In the genomic region with DNA sequence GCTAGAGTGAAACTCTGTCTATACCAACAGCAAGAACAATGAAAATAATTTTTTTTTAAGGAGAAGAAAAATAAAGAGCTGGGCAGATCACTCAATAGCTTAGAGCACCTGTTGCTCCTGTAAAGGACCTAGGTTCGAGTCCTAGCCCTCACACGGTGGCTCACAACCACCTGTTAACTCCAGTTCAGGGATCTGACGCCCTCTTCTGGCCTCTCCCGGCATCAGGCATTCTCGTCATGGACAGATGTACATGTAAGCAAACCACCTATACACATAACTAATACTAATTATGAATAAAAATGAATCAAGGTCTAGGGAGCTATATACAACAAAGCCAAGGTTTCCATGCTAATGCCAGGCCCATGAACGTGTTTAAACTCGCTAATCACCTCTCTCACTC, we compare ENCODE assay signal across 8 mouse cellular contexts. TPM values are rescaled to one million over a fixed set of nuclear protein-coding genes. Genes with fewer than 3 reads are reported as not detected.
DNase-seq lines count a peak whose midpoint lies in the region; ATAC-seq and TF ChIP-seq lines count a peak whose summit lies in the region.

No protein-coding gene starts in this region.

- H3K4me3 ChIP-seq in heart, embryonic 10.5 days: peak overlapping the region; percentile 89
- peak overlapping the region; percentile 83 to 93; a peak in 3 of 4 replicates for H3K4me3 ChIP-seq in ES-E14 (ENCODE audit: insufficient read depth in 1 of 2, low read depth in 1 of 2, low read length in 2 of 2, poor library complexity in 1 of 2, severe bottlenecking in 1 of 2)
- peak overlapping the region; percentile 90 for H3K4me3 ChIP-seq in forebrain, postnatal 0 days (ENCODE audit: low read depth, low read length)
- H3K4me3 ChIP-seq in macrophage (ENCODE audit: inconsistent target): peak overlapping the region; percentile 100

- TF ChIP-seq CTCF in forebrain, postnatal 0 days (IDR thresholded peaks at IDR 0.05; ENCODE audit: low read depth): 0 out of 2 replicates have a peak, but pooled peaks have one; percentile 15

- peaks cover 62% of the 10 kb centered on the region for H3K79me2 ChIP-seq in macrophage (ENCODE audit: inconsistent target)

- peaks cover 28% of the 10 kb centered on the region for H3K36me3 ChIP-seq in heart, embryonic 10.5 days
- peaks cover 4% of the 10 kb centered on the region; the same call in 1 of the 2 replicates for H3K36me3 ChIP-seq in ES-E14 (ENCODE audit: control insufficient read depth, insufficient read depth, low read length, poor library complexity, severe bottlenecking)
- H3K36me3 ChIP-seq in forebrain, postnatal 0 days (ENCODE audit: insufficient read depth): peaks cover 11% of the 10 kb centered on the region
- H3K36me3 ChIP-seq in macrophage (ENCODE audit: inconsistent target): peaks cover 40% of the 10 kb centered on the region

- no peak for ATAC-seq in forebrain, postnatal 0 days

- peak overlapping the region; percentile 88; the same call in 1 of the 2 replicates for H3K27ac ChIP-seq in heart, embryonic 10.5 days
- no peak overlapping the region for H3K27ac ChIP-seq in ES-E14 (ENCODE audit: insufficient read depth, low read depth, low read length, poor library complexity, severe bottlenecking)
- no peak overlapping the region for H3K27ac ChIP-seq in forebrain, postnatal 0 days (ENCODE audit: low read depth, low read length)
- no peak overlapping the region for H3K27ac ChIP-seq in macrophage

- peaks cover 13% of the 10 kb centered on the region for H3K4me1 ChIP-seq in heart, embryonic 10.5 days
- no peaks in the 10 kb centered on the region for H3K4me1 ChIP-seq in ES-E14 (ENCODE audit: control insufficient read depth in 2 of 2, insufficient read depth in 2 of 2, low read length in 2 of 2, poor library complexity in 1 of 2)
- H3K4me1 ChIP-seq in forebrain, postnatal 0 days (ENCODE audit: insufficient read depth): 0 out of 2 replicates have a peak, but pooled peaks cover 13% of the 10 kb centered on the region

- H3K9ac ChIP-seq in ES-E14 (ENCODE audit: insufficient read depth, low read depth, low read length, poor library complexity, severe bottlenecking): no peak overlapping the region
- H3K9ac ChIP-seq in forebrain, postnatal 0 days: no peak overlapping the region; the same call in 1 of the 2 replicates

- H3K27me3 ChIP-seq in heart, embryonic 10.5 days (ENCODE audit: insufficient read depth, poor library complexity, severe bottlenecking): no peaks in the 10 kb centered on the region
- H3K27me3 ChIP-seq in forebrain, postnatal 0 days (ENCODE audit: insufficient read depth, low read length): no peaks in the 10 kb centered on the region

- in situ Hi-C loops in ES-E14 (cut with MboI; ENCODE audit: low sequenced_read_pairs in 2 of 2, unreplicated experiment in 2 of 2): no loop called here

- H3K4me2 ChIP-seq in forebrain, postnatal 0 days (ENCODE audit: low read depth): peak overlapping the region; percentile 96

- DNase-seq in heart, embryonic 10.5 days (ENCODE audit: low spot score): no peak
- no peak for DNase-seq in heart, adult 11 months
- DNase-seq in ES-E14 (ENCODE audit: low read depth, low spot score): no peak
- DNase-seq in forebrain, postnatal 0 days: no peak
- DNase-seq in left cerebral cortex, adult 18-20 months (ENCODE audit: low spot score in 2 of 2): no peak
- DNase-seq in adrenal gland, adult 8-10 months: no peak
- no peak for DNase-seq in layer of hippocampus, postnatal 25 days (ENCODE audit: extremely low spot score in 1 of 2, low spot score in 1 of 2)

- WGBS in heart, embryonic 10.5 days: 65% methylated on average over 7 of the region's 7 CpGs
- WGBS in forebrain, postnatal 0 days: 72% methylated on average over 7 of the region's 7 CpGs
- 74% methylated on average over 7 of the region's 7 CpGs for WGBS in macrophage (ENCODE audit: missing documents)

- H3K9me3 ChIP-seq in heart, embryonic 10.5 days: no peaks in the 10 kb centered on the region
- no peaks in the 10 kb centered on the region for H3K9me3 ChIP-seq in ES-E14 (ENCODE audit: control insufficient read depth, insufficient read depth, low read depth, low read length)
- H3K9me3 ChIP-seq in forebrain, postnatal 0 days (ENCODE audit: low read length): no peaks in the 10 kb centered on the region

TF ChIP-seq in ES-E14, 5 proteins besides CTCF, POLR2A, EP300 and RAD21 (continues in another document):
- TF ChIP-seq ZNF384 (IDR thresholded peaks at IDR 0.05; ENCODE audit: low read depth, low read length): no peak
- TF ChIP-seq HCFC1 (IDR thresholded peaks at IDR 0.05; ENCODE audit: borderline replicate concordance, insufficient read depth, low read length): no peak
- TF ChIP-seq CHD2 (IDR thresholded peaks at IDR 0.05; ENCODE audit: low read depth, low read length): no peak
- no peak for TF ChIP-seq ZC3H11A (IDR thresholded peaks at IDR 0.05; ENCODE audit: borderline replicate concordance, low read depth, low read length)

RNA-seq across cellular contexts. Expression of gene Becn1, which starts 1.2 kb away (rescaled TPM):
- polyA plus RNA-seq in heart, embryonic 10.5 days (2016; fragmentation: Nextera tagmentation; extraction: Ambion mirVana): 148 and 165 TPM in 2 replicates
- 80.6 and 89.2 TPM in 2 replicates for total RNA-seq in ES-E14 (2012; rRNA removed)
- total RNA-seq in forebrain, postnatal 0 days (2014; rRNA removed): 107 and 177 TPM in 2 replicates
- polyA plus RNA-seq in forebrain, postnatal 0 days (2015; fragmentation: Nextera tagmentation; extraction: Ambion mirVana): 133 and 145 TPM in 2 replicates
- 100 to 1,000 TPM; 148 to 234 (median 192) TPM for total RNA-seq in macrophage (2018; cell fraction: chromatin; rRNA removed)
- total RNA-seq in macrophage (2018; cell fraction: cytosol; rRNA removed): 100 to 1,000 TPM; 109 to 186 (median 126) TPM
- total RNA-seq in macrophage (2018; cell fraction: nucleus; rRNA removed): 100 to 1,000 TPM; 123 to 187 (median 151) TPM
- polyA plus RNA-seq in macrophage (2018): 89.3 to 112 TPM (median 98.9 TPM) in 3 replicates
- total RNA-seq in left cerebral cortex, adult 18-20 months (2021): 100 to 1,000 TPM; 202 to 214 TPM
- 100 to 1,000 TPM; 161 to 204 (median 178) TPM for total RNA-seq in adrenal gland, adult 8-10 months (2022)
- 100 to 1,000 TPM; 204 to 230 TPM for total RNA-seq in layer of hippocampus, postnatal 25 days (2021)

RNA-seq across cellular contexts. Expression of gene Psme3, which starts 15.1 kb away (rescaled TPM):
- polyA plus RNA-seq in heart, embryonic 10.5 days (2016; fragmentation: Nextera tagmentation; extraction: Ambion mirVana): 151 and 177 TPM in 2 replicates
- 40.0 and 57.0 TPM in 2 replicates for total RNA-seq in ES-E14 (2012; rRNA removed)
- 70.7 and 80.9 TPM in 2 replicates for total RNA-seq in forebrain, postnatal 0 days (2014; rRNA removed)
- polyA plus RNA-seq in forebrain, postnatal 0 days (2015; fragmentation: Nextera tagmentation; extraction: Ambion mirVana): 78.2 and 88.0 TPM in 2 replicates
- total RNA-seq in macrophage (2018; cell fraction: chromatin; rRNA removed): 100 to 1,000 TPM in 1 of 26 experiments, 10 to 100 TPM in 25; 20.7 to 101 (median 49.4) TPM
- 10 to 100 TPM; 58.1 to 84.9 (median 69.8) TPM for total RNA-seq in macrophage (2018; cell fraction: cytosol; rRNA removed)
- total RNA-seq in macrophage (2018; cell fraction: nucleus; rRNA removed): 10 to 100 TPM; 34.0 to 85.5 (median 52.9) TPM
- 53.0 to 111 TPM (median 98.6 TPM) in 3 replicates for polyA plus RNA-seq in macrophage (2018)
- total RNA-seq in left cerebral cortex, adult 18-20 months (2021): 100 to 1,000 TPM; 128 to 131 TPM
- total RNA-seq in adrenal gland, adult 8-10 months (2022): 100 to 1,000 TPM; 120 to 143 (median 125) TPM
- total RNA-seq in layer of hippocampus, postnatal 25 days (2021): 100 to 1,000 TPM; 119 to 126 TPM

RNA-seq across cellular contexts. Expression of gene Coa3, which starts 22.0 kb away (rescaled TPM):
- polyA plus RNA-seq in heart, embryonic 10.5 days (2016; fragmentation: Nextera tagmentation; extraction: Ambion mirVana): 189 and 198 TPM in 2 replicates
- total RNA-seq in ES-E14 (2012; rRNA removed): 107 and 139 TPM in 2 replicates
- 110 and 140 TPM in 2 replicates for total RNA-seq in forebrain, postnatal 0 days (2014; rRNA removed)
- 208 and 233 TPM in 2 replicates for polyA plus RNA-seq in forebrain, postnatal 0 days (2015; fragmentation: Nextera tagmentation; extraction: Ambion mirVana)
- total RNA-seq in macrophage (2018; cell fraction: chromatin; rRNA removed): 10 to 100 TPM in 8 of 26 experiments, 1 to 10 TPM in 18; 1.3 to 26.6 (median 7.3) TPM
- total RNA-seq in macrophage (2018; cell fraction: cytosol; rRNA removed): 10 to 100 TPM; 54.4 to 93.5 (median 76.8) TPM
- total RNA-seq in macrophage (2018; cell fraction: nucleus; rRNA removed): 10 to 100 TPM in 22 of 26 experiments, 1 to 10 TPM in 4; 7.4 to 34.7 (median 16.9) TPM
- polyA plus RNA-seq in macrophage (2018): 46.1 to 108 TPM (median 103 TPM) in 3 replicates
- total RNA-seq in left cerebral cortex, adult 18-20 months (2021): 100 to 1,000 TPM; 103 to 112 TPM
- 10 to 100 TPM; 67.9 to 76.1 (median 74.4) TPM for total RNA-seq in adrenal gland, adult 8-10 months (2022)
- 100 to 1,000 TPM in 1 of 2 experiments, 10 to 100 TPM in 1; 87.2 to 117 TPM for total RNA-seq in layer of hippocampus, postnatal 25 days (2021)

RNA-seq across cellular contexts. Expression of gene Cntd1, which starts 22.1 kb away (rescaled TPM):
- polyA plus RNA-seq in heart, embryonic 10.5 days (2016; fragmentation: Nextera tagmentation; extraction: Ambion mirVana): 0.79 and 1.6 TPM in 2 replicates
- total RNA-seq in ES-E14 (2012; rRNA removed): 2.1 and 2.4 TPM in 2 replicates
- 0.10 and 0.15 TPM in 2 replicates for total RNA-seq in forebrain, postnatal 0 days (2014; rRNA removed)
- polyA plus RNA-seq in forebrain, postnatal 0 days (2015; fragmentation: Nextera tagmentation; extraction: Ambion mirVana): 0.36 and 0.61 TPM in 2 replicates
- total RNA-seq in macrophage (2018; cell fraction: chromatin; rRNA removed): under 1 TPM in 10 of 26 experiments, not detected in 16; 0.25 to 0.94 (median 0.46) TPM
- under 1 TPM in 22 of 26 experiments, not detected in 4; 0.05 to 0.22 (median 0.11) TPM for total RNA-seq in macrophage (2018; cell fraction: cytosol; rRNA removed)
- total RNA-seq in macrophage (2018; cell fraction: nucleus; rRNA removed): 1 to 10 TPM in 2 of 26 experiments, under 1 TPM in 7, not detected in 17; 0.24 to 1.7 (median 0.41) TPM
- polyA plus RNA-seq in macrophage (2018): 0.17 to 0.29 TPM in 2 of 3 replicates, not detected in the other
- total RNA-seq in left cerebral cortex, adult 18-20 months (2021): under 1 TPM; 0.46 to 0.56 TPM
- total RNA-seq in adrenal gland, adult 8-10 months (2022): under 1 TPM; 0.40 to 0.62 (median 0.57) TPM
- under 1 TPM; 0.25 to 0.35 TPM for total RNA-seq in layer of hippocampus, postnatal 25 days (2021)

RNA-seq across cellular contexts. Expression of gene Aoc2, which starts 24.0 kb away (rescaled TPM):
- polyA plus RNA-seq in heart, embryonic 10.5 days (2016; fragmentation: Nextera tagmentation; extraction: Ambion mirVana): 1.3 and 1.4 TPM in 2 replicates
- 4.6 and 5.0 TPM in 2 replicates for total RNA-seq in ES-E14 (2012; rRNA removed)
- total RNA-seq in forebrain, postnatal 0 days (2014; rRNA removed): 2.7 and 4.4 TPM in 2 replicates
- polyA plus RNA-seq in forebrain, postnatal 0 days (2015; fragmentation: Nextera tagmentation; extraction: Ambion mirVana): 0.42 and 0.87 TPM in 2 replicates
- 10 to 100 TPM in 8 of 26 experiments, 1 to 10 TPM in 18; 2.8 to 12.9 (median 8.1) TPM for total RNA-seq in macrophage (2018; cell fraction: chromatin; rRNA removed)
- total RNA-seq in macrophage (2018; cell fraction: cytosol; rRNA removed): 1 to 10 TPM in 1 of 26 experiments, under 1 TPM in 25; 0.23 to 1.2 (median 0.44) TPM
- total RNA-seq in macrophage (2018; cell fraction: nucleus; rRNA removed): 10 to 100 TPM in 1 of 26 experiments, 1 to 10 TPM in 25; 2.0 to 12.2 (median 6.2) TPM
- 0.43 to 1.0 TPM (median 0.67 TPM) in 3 replicates for polyA plus RNA-seq in macrophage (2018)
- 1 to 10 TPM; 5.4 to 6.9 TPM for total RNA-seq in left cerebral cortex, adult 18-20 months (2021)
- total RNA-seq in adrenal gland, adult 8-10 months (2022): 1 to 10 TPM; 4.9 to 10.0 (median 6.8) TPM
- 1 to 10 TPM; 5.8 to 8.0 TPM for total RNA-seq in layer of hippocampus, postnatal 25 days (2021)
